Mouse (Mus musculus): ENCODE data around the gene Sdf4.

Sdf4 gene

DNA sequence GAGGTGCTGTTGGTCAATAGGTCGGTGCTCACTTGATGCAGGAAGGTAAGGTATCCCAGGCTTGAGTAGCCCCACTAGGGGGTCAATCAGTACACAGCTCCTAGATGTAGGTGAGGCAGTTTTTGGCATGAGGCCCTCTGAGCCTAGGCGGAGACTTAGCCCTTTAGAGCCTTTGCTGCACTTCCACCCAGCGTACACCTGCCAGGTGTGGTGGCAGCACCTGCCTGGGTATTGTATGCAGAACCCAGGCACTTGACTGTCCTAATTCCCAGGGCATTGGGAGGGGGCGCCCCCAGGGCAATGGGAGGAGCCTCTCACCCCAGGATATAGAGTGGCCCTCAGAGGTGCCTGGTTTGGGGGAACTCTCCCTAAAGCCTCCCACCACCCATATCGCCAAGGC lies 62.5 kb downstream of the Sdf4 start:
- in situ Hi-C loops (cut with MboI): no loop called here

DNA sequence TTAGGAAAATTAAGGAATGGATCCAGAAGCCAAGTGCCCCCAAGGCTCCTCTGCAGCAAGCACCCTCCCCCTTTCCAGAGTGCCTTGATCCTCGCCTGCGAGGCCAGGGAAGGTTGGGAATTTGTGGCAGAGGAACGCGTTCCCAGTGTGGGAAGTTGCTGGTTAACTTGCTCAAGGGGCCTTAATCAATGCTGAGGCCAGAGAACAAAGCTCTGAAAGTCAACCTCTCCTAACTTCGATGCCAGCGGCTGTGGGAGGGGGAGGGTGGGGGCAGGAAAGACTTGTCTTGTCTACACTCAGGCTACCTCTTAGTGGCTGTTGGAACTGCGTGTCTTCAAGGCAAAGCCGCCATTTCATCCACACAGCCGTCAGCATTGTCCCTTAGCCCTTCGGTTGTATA lies 65.0 kb downstream of the Sdf4 start:
- in situ Hi-C loops (cut with MboI): no loop called here

DNA sequence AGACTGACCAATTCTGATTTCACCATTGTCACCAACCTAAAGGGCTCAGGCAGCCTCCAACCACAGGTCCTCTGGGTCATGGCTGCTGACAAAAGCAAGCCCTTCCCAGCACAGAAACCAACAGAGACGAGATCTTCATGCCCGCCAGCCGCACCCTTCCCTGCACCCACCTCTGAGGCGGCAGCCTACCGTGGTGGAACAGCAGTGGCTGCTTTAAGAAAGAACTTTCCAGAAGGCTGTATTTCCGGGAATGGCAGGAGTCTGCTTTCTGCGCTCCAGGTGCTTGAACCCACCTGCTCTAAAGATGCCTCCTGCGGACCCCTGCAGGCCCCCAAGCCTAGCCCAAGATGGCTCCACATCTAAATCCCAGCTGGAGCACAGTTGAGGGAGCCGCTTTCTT lies 66.2 kb downstream of the Sdf4 start:
- in situ Hi-C loops (cut with MboI): no loop called here

DNA sequence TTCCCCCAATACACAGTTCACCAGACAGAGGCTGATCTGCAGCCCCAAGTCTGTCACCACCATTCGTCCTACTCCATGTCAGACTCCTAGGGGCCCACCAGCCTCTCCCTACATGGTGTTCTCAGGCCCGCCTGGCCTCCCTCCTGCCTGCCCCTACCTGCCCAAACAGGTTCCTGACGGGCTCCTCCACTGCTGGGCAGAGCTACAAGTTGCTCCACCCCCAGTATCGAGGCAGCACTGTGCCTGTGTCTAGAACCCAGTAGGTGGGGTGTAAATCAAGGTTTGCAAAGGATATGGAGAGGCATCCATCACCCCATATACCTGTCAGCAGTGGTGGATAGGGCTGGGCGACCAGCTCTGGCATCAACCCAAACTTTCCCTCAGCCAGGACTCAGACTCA lies 66.6 kb downstream of the Sdf4 start, which contains the start of gene Ttll10:
Ttll10 (minus strand) TSS at position 154 of the 400 bp plus-strand sequence.
- in situ Hi-C loops (cut with MboI): no loop called here

DNA sequence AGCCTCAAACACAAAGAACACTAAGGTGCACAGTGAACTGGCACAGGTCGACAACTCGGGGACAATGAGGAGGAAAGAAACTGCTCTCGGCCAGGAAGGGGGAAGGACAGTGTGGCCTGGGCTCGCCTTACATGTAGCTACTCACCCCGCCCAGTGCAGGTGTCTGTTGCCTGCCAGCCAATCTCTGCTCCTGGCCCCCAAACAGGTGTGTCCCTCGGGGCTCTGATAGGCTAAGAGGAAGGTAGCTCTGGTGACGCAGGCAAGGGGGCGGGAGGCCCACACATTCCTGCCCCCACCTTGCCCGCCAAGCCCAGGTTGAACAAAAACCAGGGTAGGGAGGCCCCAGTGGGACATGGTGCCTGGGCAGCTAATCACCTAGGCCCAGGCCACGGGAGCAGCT lies 67.0 kb downstream of the Sdf4 start:
- in situ Hi-C loops (cut with MboI): no loop called here

Data from mature B cell (primary cell).